Mouse (Mus musculus) G1E (cell line): ENCODE measurements at regions not wholly inside any gene's neighbourhood (a gene's known extent, or its start where the extent isn't known, plus 50 kb on each side); places are given as distances from the start of the nearest gene placed in this dataset.

ENCODE experiments used
- CTCF ChIP-seq: IDR thresholded peaks from 2 replicates; pipeline ENCODE4 v1.5.1; 2012; ENCODE audit warnings: low read depth, low read length, inconsistent platforms, mixed read lengths
- GATA1 ChIP-seq: IDR thresholded peaks from 2 replicates; pipeline ENCODE4 v1.6.1; 2012; ENCODE audit warnings: borderline replicate concordance, low read length, inconsistent platforms, mixed read lengths
- GATA2 ChIP-seq: IDR thresholded peaks from 2 replicates; pipeline ENCODE4 v1.6.1; 2012; ENCODE audit warnings: low read depth, low read length, inconsistent platforms, borderline replicate concordance
- POLR2AphosphoS5 ChIP-seq: IDR thresholded peaks from 2 replicates; pipeline ENCODE4 v1.6.1; 2012; ENCODE audit warnings: low read depth, low read length, inconsistent platforms; ENCODE audit not compliant: insufficient replicate concordance
- TAL1 ChIP-seq: conservative IDR thresholded peaks from 2 replicates; pipeline ENCODE4 v1.6.1; 2012; ENCODE audit warnings: low read depth, low read length, inconsistent platforms, mixed read lengths

DNA sequence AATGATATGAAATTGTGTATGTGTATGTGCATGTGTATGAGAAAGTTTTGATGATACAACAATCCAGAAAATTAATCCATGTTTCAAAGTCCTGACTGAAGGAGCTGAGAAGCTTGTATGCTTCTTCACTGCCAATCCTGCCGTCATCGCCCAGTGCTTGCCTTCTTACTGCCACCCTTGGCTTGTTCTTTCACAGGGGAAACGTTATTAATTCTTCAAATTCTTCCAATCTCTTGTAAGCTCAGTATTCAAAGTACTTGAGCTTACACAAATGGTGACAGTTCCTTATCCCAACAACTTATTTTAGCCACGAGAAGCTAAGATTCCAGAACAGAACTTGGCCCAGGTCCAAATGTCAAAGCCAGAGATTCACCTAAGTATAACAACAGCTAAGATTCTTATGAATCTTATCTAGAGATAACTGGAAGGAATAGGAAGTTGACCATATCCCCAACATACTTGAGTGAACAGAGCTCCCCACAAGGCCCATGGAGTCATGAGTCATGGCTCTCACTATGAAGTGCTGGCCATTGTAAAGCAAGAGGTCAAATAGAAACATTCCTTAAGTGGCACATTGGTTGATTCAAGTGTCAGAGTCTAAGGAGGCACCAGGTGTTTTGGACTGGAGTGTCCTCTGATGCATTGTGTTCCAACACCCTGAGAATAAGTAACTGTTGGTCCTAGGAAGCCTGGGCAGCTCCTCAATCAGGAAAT is 307.6 kb upstream of the Thrb start:
- no peak for TF ChIP-seq CTCF
- TF ChIP-seq GATA1, result no peak
- TF ChIP-seq TAL1, result no peak
- no peak for TF ChIP-seq POLR2AphosphoS5
- no peak for TF ChIP-seq GATA2
